Mouse (Mus musculus) E14TG2a.4 (cell line): ENCODE measurements at regions not wholly inside any gene's neighbourhood (a gene's known extent, or its start where the extent isn't known, plus 50 kb on each side); places are given as distances from the start of the nearest gene placed in this dataset.

ENCODE experiments used
- CTCF ChIP-seq: conservative IDR thresholded peaks from 2 replicates; pipeline ENCODE4 v1.5.1; 2014; ENCODE audit warnings: low read length
- POU5F1 ChIP-seq: IDR thresholded peaks from 2 replicates; pipeline ENCODE4 v1.6.1; 2014; ENCODE audit warnings: low read length, borderline replicate concordance

DNA sequence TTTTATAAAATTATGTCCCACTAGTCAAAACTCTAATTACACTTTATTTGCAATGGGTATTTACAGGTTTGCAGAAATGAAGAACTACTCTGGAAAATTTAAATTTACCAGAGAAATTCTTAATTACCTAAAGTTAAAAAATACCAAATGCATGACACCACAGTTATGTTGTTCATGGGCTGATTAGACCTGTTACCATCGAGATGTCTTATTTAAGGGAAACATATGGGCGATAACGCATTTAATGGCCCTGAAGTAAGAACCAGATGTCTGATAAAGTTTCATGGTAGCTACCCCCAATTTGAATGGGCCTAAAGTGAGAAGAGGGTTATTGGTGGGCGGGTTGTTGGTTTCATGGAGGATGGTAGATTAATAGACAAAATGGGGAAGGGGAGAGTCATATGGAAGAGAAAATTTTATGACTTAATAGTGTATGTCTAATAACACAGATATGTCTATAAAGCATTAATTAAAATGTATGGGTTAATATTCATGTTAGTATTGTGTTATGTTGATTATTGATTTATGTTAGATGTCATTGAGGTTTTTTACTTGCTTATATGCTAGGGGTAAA, 299.0 kb downstream of the Gm8797 start:
- TF ChIP-seq CTCF (no peak), POU5F1 (no peak)
